Mouse (Mus musculus) gastrocnemius, postnatal 25 days (tissue): ENCODE measurements around the gene St3gal5. TPM values are rescaled to one million over a fixed set of nuclear protein-coding genes. Genes with fewer than 3 reads are reported as not detected.
A peak's percentile ranks its signal among the peaks of the same experiment; 100 is the strongest.

Experiments used
- DNase-seq: peaks from one replicate; pipeline ENCODE4 v3.0.0; 2022
- total RNA-seq, 2 experiments: library from RNA; stranded (reverse); gene quantifications; 1 replicate in 1 of 2; 2 replicates in 1 of 2; pipeline ENCODE4 v1.2.3; 2021

St3gal5 gene
- total RNA-seq, 2 experiments from 2014 or later, result 89.0 to 117 TPM

- DNase-seq, result no peak
Observed at GRCm38 (mm10) chr6:72132671-72133214, 35.4 kb downstream of the St3gal5 start.

GRCm38 (mm10) chr6:72134850-72135515 lies 37.6 kb downstream of the St3gal5 start:
- no peak for DNase-seq

- DNase-seq, result no peak
Observed at GRCm38 (mm10) chr6:72136016-72136415, 38.6 kb downstream of the St3gal5 start.

- no peak for DNase-seq
Observed at GRCm38 (mm10) chr6:72136543-72136942, 39.2 kb downstream of the St3gal5 start.

GRCm38 (mm10) chr6:72139508-72140193 lies 42.3 kb downstream of the St3gal5 start:
- DNase-seq, result no peak

- no peak for DNase-seq
Observed at GRCm38 (mm10) chr6:72140371-72140770, 43.0 kb downstream of the St3gal5 start.

GRCm38 (mm10) chr6:72141191-72141590 lies 43.8 kb downstream of the St3gal5 start:
- no peak for DNase-seq

- DNase-seq, result no peak
Observed at GRCm38 (mm10) chr6:72142561-72142960, 45.2 kb downstream of the St3gal5 start.

GRCm38 (mm10) chr6:72144353-72144752 lies 47.0 kb downstream of the St3gal5 start:
- DNase-seq, result no peak

- DNase-seq, result no peak
Observed at GRCm38 (mm10) chr6:72146803-72147202, 49.4 kb downstream of the St3gal5 start.

GRCm38 (mm10) chr6:72148721-72149120 lies 51.3 kb downstream of the St3gal5 start:
- no peak for DNase-seq

- DNase-seq, result no peak
Observed at GRCm38 (mm10) chr6:72149797-72150196, 52.4 kb downstream of the St3gal5 start.

GRCm38 (mm10) chr6:72152707-72153106 lies 55.3 kb downstream of the St3gal5 start:
- peak; percentile 26 for DNase-seq

- DNase-seq, result peak; percentile 30
Observed at GRCm38 (mm10) chr6:72153455-72153854, 56.1 kb downstream of the St3gal5 start.

GRCm38 (mm10) chr6:72154008-72154407 lies 56.6 kb downstream of the St3gal5 start:
- DNase-seq, result peak; percentile 88

- peak; percentile 55 for DNase-seq
Observed at GRCm38 (mm10) chr6:72154938-72155531, 57.6 kb downstream of the St3gal5 start.

- DNase-seq, result no peak
Observed at GRCm38 (mm10) chr6:72155649-72156048, 58.3 kb downstream of the St3gal5 start.

- DNase-seq, result no peak
Observed at GRCm38 (mm10) chr6:72158966-72159764, 61.8 kb downstream of the St3gal5 start.

GRCm38 (mm10) chr6:72159861-72160395 lies 62.5 kb downstream of the St3gal5 start:
- DNase-seq, result no peak

GRCm38 (mm10) chr6:72160991-72161390 lies 63.6 kb downstream of the St3gal5 start:
- peak; percentile 38 for DNase-seq

- DNase-seq, result no peak
Observed at GRCm38 (mm10) chr6:72161751-72162150, 64.4 kb downstream of the St3gal5 start.
